Mouse (Mus musculus) spleen, adult 2 months (tissue): ENCODE results near the gene Cox6b2.

Experiments
- CTCF ChIP-seq: fragments of 200-500 bp; IDR thresholded peaks from 2 replicates; pipeline ENCODE4 v1.5.1; 2011; ENCODE audit warnings: mild to moderate bottlenecking, inconsistent platforms; ENCODE audit not compliant: insufficient read depth, insufficient read length, insufficient replicate concordance; ENCODE audit errors: extremely low read depth
- POLR2A ChIP-seq: fragments of 200-500 bp; IDR thresholded peaks from 2 replicates; pipeline ENCODE4 v1.6.1; 2011; ENCODE audit warnings: low read depth, low read length, inconsistent platforms

- no peak for TF ChIP-seq CTCF
- no peak for TF ChIP-seq POLR2A
Measured at GRCm38 (mm10) chr7:4703195-4703594, 49.7 kb downstream of the Cox6b2 start.
